Mouse (Mus musculus) spleen, adult 18-20 months (tissue): ENCODE data around the gene Eps8.

Experiments
- DNase-seq, 2 experiments: peaks; one replicate each; pipeline ENCODE4 v3.0.0; 2022; ENCODE audit warnings: mixed read lengths in 2 of 2

Gene Eps8

DNA sequence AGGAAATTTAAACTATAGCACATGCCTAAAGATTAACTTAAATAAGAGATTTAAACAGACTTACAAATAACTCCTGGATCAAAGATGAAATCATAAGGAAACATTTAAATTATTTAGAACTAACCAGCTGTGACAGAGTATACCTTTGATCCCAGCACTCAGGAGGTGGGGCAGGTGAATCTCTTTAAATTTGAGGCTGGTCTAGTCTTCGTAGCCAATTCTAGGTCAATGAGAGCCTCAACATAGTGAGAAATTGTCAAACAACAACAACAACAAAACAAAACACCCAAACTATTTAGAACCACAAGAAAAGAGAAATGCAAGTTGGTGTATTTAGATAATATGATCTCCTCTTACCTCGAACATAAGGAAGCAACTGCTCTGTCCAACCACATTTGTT, at the start of gene Eps8:
Gene Eps8, minus strand, starts transcription at position 101 of the 400 bp plus-strand sequence.
- no peak for DNase-seq

DNA sequence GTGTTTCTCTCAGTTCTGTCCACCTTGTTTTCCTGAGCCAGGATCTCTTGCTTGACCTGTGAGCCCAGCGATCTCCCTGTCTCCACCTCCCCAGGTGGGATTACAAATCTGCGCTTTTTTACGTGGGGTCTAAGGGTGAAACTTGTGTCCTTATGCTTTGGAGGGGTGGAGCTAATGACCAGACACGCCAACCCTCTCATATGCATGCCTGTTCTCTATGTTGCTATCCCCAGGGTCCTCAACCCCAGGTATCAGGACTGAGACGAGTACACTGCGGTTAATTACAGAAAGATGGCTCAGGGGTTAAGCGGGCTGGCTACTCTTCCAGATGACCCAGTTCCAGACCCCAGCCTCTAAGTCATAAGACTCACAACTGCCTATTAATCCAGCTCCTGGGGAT, 48.8 kb upstream of the Eps8 start:
- no peak for DNase-seq

DNA sequence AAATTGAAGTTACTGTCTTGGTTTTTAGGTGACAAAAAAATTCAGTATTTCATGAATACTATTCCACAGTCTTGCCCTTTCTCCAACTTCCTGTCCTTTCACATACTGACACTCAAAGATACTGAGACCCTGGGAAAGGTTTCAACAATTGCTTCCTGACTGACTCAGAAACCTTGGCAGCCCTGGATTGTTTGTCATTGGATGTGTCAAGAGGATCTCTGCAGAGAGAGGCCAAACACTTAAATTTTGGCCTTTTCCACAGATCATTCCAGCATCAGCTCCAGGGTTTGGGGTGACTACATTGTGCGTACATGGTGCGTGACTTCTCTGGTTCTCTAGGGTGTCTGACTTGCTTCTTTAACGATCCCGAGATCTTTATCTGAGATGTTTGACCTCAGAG, 48.2 kb upstream of the Eps8 start:
- DNase-seq, result no peak

DNA sequence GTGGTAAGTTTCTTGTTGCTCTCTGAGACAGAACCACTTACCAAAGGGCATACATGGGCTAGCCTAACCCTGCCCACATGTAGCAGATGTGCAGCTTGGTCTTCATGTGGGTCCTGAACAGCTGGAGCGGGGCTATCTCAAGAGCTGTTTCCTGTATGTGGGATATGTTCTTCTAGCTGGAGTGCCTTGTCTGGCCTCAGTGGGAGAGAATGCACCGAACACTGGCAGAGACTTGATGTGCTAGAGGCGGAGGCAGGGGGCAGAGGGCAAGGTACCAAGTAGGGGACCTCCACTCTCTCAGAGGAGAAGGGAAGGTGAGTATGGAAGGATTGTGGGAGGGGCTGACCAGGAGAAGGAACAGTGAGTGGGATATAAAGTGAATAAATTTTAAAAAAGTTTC, 47.5 kb upstream of the Eps8 start:
- no peak for DNase-seq

DNA sequence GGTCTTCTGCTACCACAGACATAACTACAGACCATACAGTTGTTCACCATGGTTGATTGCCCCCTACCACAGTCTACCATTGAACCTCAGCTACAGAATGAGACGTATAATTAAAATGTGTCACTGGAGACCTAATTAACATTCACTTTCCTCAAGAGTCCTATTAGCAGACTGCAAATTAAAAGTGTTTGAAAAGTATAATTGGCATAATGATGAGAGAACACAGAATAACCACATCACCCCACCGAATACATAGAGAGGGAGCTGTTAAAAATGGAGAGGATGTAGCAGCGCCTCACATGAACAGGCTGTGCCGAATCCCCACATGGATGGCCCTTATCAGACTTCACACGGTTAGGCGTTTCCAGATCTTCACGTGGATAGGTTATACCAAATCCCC, 44.8 kb upstream of the Eps8 start:
- no peak for DNase-seq

DNA sequence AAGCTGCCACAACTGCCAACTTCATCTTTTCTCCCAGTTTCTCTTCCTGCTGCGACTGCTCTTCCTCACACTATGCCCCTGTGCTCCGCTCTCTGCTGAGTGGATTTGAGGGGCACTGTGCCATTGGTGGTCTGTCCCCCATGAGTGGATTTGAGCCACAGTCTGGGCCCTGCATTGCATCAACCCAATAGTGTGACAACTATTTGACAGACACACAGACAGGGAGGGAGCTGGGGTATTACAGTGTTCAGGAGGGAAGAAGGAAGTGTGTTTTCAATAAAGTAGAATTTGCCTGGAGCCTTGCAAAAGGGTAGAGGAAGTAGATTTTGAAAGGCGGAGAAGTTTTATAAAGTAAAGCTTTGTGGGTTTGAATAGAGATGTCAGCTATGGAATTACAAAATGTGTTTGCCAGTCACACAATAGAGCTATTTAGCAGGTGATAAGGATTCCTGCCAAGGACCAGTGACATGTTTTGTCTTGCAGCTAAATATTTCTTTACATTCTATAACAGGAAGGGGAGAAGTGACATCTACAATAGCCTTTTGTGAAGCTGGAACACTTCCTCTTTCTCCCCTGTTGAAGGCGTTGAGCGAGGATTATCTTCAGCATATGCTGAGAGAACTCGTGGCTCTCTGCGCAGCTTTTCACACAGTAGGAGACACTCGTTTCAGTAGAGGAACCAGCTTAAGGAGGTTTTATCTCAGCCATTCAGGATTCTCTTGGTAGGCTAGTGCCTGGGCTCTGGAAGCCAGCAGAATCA, 41.9 kb upstream of the Eps8 start:
- no peak for DNase-seq

DNA sequence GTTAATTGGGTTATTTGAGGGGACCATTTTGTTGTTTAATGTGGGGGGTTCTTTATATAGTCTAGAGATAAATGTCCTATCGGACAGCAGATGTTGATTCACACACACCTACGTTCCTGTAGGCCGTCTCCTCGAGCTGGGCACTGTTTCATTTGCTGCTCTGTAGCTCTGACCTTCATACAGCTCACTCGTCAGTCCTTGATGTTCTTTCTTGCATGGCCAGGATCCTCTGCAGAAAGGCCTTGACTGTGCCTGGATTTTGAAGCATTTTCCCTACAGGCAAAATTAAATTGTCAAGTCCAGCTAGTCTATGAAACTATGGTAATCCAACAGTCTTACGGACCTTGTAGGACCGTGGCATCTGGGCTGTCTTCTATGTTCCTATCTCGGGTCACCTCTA, 40.4 kb upstream of the Eps8 start:
- DNase-seq, result no peak

DNA sequence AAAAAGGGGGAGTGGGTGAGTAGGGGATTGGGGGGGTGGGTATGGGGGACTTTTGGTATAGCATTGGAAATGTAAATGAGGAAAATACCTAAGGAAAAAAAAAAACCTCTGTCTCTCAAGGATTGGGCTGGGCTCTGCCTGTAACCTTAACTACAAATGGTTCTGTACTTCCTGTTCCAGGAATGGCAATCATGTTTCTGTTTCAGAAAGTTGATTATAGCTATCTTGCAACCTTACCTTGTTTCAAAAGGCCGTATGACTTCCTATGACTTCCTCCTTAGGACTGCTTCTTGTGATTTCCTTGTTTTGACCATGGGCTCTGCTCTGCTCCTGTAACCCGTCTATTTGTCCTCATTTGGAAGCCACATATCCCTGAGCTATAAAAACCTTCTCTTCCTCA, 39.6 kb upstream of the Eps8 start:
- DNase-seq, result no peak

DNA sequence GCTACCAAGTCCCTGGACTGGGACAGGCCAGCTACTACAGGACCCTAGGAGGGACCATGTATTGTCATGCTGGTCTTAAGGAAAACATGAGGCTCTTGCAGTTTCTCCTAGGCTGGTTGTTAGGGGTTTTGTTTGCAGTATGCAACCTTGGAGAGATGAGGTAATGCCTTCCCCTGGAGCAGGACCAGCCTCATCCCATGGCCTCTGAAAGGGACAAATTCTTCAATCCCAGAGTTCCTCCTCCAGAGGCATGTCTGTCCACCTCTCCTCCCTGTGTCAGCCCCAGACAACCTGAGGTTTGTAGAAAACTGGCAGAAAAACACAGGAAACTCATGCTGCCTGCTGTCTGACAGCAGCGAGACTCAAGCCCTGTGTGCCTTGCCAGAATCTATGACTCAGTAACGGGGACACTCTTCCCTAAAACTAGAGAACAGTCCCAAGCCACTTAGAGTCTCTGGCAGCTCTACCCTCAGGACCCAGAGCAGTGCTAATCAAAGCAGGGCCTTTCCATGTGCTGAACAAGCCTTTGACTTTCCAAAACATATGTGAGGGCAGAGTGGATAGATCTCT, 36.0 kb upstream of the Eps8 start:
- no peak for DNase-seq

DNA sequence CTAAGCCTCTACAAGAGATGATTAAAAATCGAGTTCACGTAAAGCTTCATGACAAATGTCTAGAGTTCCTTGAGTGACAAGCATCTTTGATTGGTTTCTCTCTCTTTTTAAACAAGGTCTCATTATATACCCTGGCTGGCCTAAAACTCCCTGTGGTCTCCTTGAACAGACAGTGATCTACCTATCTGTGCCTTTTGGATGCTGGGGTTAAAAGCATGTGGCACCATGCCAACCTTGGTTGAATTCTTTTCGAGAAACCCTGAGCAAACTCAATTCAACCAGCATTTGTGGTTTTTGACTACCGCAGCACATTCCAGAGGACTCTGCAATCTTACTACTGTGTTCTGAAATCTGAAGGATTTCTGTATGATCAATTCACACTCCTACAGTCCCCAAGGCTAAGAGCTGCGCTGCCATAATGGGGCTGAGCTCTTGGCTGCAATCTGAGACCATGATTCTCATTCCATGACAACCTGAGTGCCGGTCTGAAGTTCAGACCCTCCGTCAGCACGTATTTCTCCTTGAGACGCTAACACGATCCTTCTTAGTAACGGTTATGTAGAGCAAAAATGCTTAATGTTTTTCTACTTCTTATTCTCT, 33.9 kb upstream of the Eps8 start:
- DNase-seq, result no peak

DNA sequence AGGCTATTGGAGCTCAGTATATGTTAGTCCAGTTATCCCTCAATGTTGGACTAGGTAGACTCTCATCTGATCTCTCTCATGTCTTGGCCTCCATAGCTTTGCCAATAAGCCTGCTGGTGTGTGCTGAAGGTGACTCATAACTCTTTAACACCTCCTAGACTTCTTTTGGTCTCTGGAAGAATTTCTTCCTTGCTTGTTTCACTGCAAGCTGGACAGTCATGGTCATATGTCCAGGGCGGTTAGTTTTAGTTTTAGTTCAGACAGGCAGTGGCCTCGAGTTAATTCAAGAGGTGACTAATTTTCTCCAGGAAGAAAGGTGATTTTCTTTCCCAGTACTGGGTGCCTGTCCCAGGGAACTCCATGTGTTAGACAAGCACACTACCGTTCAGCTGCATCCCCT, 33.4 kb upstream of the Eps8 start:
- DNase-seq, result no peak

DNA sequence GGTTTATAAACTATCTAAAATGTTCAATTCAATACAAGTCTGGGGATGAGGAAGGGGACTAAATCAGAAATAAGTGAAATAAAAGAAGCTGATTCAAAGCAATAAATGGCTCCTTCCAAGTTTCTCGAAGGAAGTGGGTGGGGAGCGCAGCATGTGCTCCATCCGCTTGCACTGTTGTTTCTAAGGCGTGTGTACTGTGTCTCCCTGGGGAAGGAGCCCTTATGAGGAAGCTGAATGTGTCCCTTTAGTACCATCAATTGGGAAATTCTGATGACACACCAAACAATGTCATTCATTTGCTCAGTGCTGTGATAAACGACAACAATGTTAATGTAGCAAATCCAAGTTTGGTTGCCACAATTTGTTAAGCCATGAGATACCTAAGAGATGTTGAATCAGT, 33.0 kb upstream of the Eps8 start:
- no peak for DNase-seq

DNA sequence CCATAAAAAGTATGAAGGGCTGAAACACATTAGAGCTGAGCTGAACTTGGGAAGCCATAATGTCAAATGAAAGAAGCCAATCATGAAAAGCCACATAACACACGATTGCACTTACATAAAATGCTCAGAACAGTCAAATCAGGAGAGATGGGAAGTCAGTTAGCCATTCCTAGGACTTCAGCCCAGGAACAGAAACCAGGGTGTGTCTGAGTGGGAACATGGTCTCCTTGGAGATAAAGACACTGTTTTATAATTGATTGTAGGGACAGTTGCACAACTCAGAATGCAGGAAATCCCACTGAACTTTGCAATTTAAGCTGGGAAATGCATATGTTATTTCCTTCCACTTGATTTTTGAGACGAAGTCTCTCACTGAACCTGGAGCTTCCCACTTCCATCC, 28.0 kb upstream of the Eps8 start:
- no peak for DNase-seq

DNA sequence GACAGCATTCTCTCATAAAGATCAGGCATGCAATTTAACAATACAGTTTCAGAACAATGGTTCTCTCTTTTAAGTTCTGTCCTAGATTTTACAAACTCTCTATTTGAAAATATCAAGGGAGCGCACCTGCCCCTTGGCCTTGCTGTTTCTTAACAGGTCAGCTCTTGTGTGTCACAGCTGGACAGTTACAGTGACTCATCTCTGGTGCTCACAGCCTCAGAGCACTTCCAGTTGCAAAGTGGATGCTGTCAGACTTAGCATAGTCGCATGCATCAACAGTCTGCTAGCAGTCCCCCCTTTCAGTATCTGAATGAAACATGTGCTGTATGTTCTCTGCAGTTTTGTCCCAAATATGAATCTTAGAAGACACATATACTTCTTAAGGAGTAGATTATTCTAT, 26.3 kb upstream of the Eps8 start:
- DNase-seq, result no peak

DNA sequence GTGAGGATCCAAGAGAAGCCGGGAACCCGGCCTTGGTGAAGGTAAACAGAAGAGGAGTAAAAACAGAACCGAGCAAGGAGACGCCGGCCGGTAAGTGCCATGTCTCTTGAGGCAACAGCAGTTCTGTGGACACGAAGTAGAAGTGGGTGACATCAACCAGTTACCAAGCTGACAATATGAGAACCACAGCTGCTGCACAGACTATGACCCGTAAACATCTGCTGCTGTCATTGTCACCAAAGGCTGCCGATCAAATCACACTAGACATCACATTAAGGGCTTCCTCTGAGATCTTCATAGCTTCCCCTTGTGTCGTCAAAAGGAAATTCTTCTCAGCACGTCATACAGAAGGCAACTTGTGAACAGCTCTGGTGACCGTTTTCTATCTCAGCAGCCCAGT, 21.9 kb upstream of the Eps8 start:
- no peak for DNase-seq

DNA sequence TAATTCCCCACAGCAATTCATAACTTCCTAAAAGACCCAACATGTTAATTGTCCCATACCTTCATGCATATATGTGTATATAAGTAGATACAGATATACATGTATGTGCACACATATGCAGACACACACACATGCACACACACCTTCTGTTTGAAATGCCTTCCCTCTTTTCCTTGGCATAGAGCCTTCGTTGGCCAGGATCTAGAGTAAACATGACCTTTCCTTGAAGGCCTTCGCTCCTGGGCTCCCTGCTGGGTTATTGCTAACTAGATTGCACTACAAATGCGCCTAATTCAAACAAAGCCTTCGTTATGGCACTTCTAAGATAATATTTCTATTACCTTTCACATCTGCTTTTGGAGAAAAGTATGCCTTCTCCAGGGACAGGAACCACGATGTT, 20.9 kb upstream of the Eps8 start:
- DNase-seq, result no peak

DNA sequence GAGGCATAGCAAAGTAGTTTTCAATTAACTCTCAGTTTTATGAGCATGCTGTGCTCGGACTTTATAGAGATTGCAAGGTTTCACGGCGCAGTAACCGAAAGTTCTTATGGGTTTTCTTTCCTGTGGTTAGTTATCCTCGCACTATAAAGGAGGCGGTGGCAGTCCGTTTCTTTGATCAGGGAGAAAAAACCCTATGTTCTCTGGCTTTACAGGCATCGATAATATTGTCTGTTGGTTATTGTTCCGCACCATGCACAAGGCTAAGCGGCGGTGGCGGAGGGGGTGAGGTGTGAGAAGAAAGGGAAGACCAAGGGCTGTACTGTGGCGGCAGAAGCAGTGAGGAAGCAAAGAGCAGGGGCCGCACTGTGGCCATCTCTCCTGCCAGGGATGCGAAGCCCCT, 18.6 kb upstream of the Eps8 start:
- no peak for DNase-seq

DNA sequence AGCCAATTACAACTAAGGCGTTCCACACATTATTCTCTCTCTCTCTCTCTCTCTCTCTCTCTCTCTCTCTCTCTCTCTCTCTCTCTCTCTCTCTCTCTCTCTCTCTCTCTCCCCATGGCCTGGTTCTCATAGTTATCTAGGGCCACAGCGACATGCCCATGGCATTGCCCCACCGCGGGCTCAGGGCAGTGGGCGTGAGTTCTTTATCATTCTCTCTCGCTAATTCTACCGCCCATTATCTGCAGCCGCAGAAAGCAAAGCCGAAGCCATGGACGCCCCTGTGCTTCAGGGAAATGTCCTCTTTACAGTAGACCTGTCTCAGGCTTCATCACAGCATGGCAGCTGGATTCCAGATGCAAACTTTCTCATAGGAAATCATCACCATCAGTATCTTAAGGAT, 16.9 kb upstream of the Eps8 start:
- no peak for DNase-seq

DNA sequence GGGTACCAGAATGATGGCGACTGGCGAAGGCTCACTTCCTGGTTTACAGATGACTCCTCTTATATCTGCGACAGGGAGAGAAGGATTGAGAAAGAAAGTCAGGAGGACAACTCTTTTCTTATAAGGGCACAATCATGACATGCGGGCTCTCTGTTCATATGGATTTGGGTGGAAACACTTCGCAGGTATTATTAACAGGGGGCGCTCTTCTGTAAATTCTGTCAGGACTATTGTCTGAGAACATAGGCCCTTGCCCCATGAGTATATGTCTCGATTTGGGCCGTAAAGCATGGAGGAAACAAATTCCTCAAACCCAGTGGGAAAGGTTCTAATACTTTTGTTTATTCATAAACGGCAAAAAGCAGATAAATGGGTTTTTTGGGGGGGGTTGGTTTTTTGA, 16.1 kb upstream of the Eps8 start:
- no peak for DNase-seq

DNA sequence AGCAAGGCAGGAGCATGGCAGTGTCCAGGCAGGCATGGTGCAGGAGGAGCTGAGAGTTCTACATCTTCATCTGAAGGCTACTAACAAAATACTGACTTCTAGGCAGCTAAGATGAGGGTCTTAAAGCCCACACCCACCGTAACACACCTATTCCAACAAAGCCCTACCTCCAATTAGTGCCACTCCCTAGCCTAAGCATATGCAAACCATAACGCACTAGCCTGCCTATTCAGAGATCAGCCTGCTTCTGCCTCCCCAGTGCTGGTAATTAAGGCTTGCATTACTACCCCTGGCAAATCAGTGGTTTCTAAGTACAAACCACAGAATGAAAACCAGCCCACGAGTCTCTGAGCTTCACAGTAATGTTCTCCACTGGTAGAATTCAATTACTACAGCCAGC, 15.2 kb upstream of the Eps8 start:
- DNase-seq, result no peak

DNA sequence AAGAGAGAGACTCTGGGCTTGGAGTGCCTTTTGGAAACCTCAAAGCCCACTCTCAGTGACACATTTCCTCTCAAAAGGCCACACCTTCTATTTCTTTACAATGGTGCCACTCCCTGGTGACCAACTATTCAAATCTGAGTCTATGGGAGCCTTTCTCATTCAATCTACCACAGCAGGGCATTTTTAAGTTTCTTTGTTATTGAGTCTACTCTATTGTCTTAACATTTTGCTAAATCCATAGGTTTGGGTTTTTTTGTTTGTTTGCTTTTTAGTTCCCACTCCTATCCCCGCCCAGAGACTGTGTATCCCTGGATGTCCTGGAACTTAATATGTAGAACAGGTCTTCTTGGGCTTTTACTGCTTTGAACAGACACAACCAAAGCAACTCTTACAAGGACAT, 14.8 kb upstream of the Eps8 start:
- DNase-seq, result no peak

DNA sequence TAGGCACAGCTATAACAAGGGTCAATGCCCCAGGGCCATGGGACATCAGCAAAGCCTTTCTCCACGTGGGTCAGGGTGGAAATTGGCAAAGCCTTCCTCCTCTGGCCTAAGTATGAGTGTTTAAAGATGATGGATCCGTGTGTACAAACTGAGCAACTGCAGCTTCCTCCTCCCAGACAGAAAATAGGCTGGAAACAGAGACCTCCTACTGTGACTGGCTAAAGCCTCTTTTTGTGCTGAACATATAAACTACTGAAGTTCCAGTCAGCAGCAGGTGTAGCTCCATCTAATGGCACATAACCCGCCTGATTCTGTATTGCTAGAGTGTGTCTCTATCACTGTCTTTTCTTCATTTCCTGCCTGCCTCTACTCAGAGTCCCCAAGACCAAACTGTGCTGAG, 13.7 kb upstream of the Eps8 start:
- no peak for DNase-seq

DNA sequence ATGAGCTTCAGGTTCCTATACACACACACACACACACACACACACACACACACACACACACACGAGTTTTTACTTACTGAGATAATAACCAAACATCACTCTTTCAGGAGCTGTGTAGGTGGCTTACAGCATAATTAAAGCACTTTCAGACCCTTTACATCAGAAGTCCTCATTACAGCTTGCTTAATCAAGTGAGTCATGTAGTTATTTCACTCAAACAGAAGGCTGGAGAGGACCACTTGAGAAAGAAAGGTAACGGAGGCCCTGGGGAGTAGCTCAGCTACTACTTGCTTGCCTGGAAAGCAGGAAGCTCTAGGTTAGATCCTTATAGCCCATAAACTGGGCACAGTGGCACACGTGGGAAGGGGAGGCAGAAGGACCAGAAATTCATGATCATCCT, 13.0 kb upstream of the Eps8 start:
- no peak for DNase-seq

DNA sequence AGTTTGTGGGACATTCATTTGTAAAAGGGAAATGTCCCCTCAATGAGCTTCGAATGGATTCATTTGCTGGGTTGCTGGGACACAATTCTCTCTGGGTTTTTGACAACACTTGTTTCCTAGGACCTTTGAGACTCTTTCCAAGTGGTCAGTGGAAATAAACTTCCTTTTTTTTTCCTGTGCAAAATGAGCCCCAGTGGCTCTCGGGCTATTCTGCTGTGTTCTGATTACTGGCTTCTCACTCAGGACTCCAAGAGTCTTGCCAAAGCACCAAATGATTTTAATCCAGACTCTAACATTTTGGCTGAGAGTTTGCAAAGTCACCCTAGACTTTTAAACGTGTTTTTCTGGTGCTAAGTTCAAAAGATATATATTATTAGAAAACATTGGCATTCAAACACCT, 10.3 kb upstream of the Eps8 start:
- DNase-seq, result no peak
